Mouse (Mus musculus) gastrocnemius, postnatal 10 days (tissue): ENCODE measurements around the gene Ces1b. TPM values are rescaled to one million over a fixed set of nuclear protein-coding genes. Genes with fewer than 3 reads are reported as not detected.

Experiments used
- DNase-seq: peaks from one replicate; pipeline ENCODE4 v3.0.0; 2021; ENCODE audit warnings: mixed read lengths
- long read RNA-seq, 2 experiments: library from polyadenylated mRNA; stranded (forward); transcript quantifications; one replicate each; pipeline ENCODE4 v2.0.0; 2021
- total RNA-seq, 2 experiments: library from RNA; stranded (reverse); gene quantifications; 2 replicates each; pipeline ENCODE4 v1.2.3; 2021

Ces1b gene
- total RNA-seq = not detected
- long read RNA-seq, experiment 1 = 0 reads
- long read RNA-seq, experiment 2 = 0 reads

DNA sequence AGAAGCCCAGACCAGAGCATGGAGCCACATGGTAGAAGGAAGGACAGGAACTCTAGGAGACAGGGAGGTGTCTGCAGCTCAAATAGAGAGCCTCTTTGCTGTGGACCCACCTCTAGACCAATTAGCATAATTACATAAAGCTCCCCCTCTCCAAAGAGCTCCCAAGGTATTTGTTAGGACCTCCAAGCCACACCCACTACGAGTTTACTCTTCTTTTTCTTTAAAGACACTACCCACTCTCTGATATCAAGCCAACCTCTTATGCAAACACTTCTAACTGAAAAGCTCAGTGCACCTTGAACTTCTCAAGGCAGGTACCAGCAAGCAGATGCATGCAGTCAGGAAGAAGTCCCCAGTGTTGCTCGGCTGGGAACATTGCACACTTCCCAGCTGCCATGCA, at the start of gene Ces1b:
Gene Ces1b, minus strand, starts transcription at position 131 of the 400 bp plus-strand sequence.
- no peak for DNase-seq

DNA sequence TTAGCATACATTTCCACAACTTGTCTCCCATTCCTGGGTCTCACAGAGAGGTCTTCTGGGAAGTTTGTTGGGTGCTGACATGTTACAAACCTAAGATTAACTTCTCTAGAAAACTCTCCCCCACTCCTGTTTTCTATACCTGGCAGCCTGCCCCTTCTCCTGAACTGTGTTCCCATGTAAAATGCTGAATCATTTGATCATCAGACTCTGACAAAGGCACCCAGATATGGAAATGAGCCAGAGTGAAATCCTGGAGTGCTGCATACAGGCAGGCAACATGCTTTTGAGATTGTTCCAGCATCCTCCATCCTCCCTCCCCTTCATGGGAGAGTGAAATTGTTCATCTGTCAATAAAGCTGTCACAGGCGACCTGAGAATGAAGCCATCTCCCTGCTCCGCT, 46.7 kb upstream of the Ces1b start:
- no peak for DNase-seq

GRCm38 (mm10) chr8:93122005-93122404, 42.2 kb upstream of the Ces1b start:
- DNase-seq = no peak

DNA sequence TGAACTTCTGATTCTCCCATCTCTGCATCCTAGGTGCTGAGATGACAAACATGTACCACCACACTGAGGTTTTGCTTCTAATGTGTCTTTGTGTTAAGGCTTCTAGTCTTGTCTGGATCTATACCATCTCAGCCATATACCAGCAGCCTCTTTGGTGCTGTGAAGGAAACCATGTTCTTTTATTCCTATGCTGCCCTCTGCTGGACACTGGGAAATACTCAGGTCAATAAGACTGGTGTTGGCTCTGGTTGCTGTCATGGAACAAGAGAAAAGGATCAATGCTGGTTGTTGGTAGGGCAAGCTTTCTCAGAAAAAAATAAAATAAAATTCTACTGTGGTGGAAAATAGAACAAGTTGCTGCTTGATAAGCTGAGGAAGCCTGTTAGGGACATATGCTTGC, 15.6 kb upstream of the Ces1b start:
- peak; percentile 8 for DNase-seq

GRCm38 (mm10) chr8:93091324-93091723, 11.5 kb upstream of the Ces1b start:
- DNase-seq = no peak

GRCm38 (mm10) chr8:93088686-93089122, 8.9 kb upstream of the Ces1b start:
- no peak for DNase-seq

DNA sequence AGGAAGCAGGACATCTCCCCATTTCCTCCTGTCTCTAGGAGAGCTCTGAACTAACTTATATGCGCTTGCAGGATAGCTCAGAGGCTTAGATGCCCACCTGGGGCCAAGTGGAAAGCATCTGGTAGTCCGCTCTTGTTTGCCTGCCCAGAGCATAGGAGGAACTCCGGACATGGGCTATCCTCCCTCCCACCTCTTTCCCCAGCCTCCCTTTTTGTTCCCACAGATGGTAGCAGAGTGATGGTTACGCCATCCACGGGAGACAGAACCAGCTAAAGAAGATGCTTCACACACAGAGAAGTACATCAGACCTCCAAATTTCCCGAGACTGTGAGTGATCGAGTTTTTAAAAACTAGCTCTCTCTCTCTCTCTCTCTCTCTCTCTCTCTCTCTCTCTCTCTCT, 8.4 kb upstream of the Ces1b start:
- no peak for DNase-seq

DNA sequence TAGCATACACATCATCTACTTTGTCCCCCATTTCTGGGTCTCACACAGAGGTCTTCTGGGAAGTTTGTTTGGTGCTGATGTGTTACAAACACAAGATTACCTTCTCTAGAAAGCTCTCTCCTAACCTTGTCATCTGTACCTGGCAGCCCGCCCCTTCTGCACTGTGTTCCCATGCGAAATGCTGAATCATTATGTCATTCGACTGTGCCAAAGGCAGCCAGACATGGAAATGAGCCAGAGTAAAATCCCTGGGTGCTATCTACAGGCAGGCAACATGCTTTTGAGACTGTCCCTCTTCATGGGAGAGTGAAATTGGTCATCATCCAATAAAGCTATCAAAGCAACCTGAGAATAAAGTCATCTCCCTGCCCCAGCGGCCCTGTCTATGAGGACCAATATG, 4.6 kb downstream of the Ces1b start:
- no peak for DNase-seq

- no peak for DNase-seq
Observed at GRCm38 (mm10) chr8:93063416-93064117, 16.2 kb downstream of the Ces1b start.

GRCm38 (mm10) chr8:93059185-93059584, 20.6 kb downstream of the Ces1b start:
- DNase-seq = peak; percentile 54

- DNase-seq = no peak
Observed at GRCm38 (mm10) chr8:93055238-93055637, 24.6 kb downstream of the Ces1b start.

- DNase-seq = no peak
Observed at GRCm38 (mm10) chr8:93048510-93049416, 31.1 kb downstream of the Ces1b start.

GRCm38 (mm10) chr8:93048092-93048491, 31.7 kb downstream of the Ces1b start, which contains the start of gene Ces1a:
Ces1a (minus strand) TSS chr8:93048192.
- DNase-seq = no peak

- no peak for DNase-seq
Observed at GRCm38 (mm10) chr8:93043083-93043482, 36.7 kb downstream of the Ces1b start.

DNA sequence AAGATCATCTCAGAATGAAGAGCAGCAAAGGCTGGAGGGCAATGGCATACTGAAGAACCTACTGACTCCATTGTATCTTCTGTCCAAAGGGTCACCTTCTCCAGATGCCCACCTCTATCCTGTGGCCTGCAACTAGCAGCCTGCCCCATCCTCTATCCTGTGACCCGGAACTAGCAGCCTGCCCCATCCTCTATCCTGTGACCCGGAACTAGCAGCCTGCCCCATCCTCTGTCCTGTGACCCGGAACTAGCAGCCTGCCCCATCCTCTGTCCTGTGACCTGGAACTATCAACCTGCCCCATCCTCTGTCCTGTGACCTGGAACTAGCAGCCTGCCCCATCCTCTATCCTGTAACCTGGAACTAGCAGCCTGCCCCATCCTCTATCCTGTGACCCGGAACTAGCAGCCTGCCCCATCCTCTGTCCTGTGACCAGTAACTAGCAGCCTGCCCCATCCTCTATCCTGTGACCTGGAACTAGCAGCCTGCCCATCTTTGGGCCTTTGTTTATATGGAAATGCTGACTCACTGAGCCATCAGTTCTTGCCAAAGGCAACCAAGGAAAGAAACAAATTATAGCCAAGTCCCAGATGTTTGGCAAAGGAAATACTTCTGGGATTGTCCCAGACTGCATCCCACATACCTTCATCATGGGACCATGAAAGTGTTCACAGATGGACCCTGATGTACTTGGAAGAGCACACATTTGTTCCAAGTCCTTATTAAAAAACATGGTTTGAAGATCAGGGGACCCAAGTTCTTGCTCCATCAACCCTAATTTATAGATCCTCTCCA, 38.8 kb downstream of the Ces1b start:
- no peak for DNase-seq

- no peak for DNase-seq
Observed at GRCm38 (mm10) chr8:93040256-93040655, 39.6 kb downstream of the Ces1b start.

- DNase-seq = no peak
Observed at GRCm38 (mm10) chr8:93038831-93039230, 41.0 kb downstream of the Ces1b start.

- no peak for DNase-seq
Observed at GRCm38 (mm10) chr8:93030664-93031063, 49.2 kb downstream of the Ces1b start.

- DNase-seq = no peak
Observed at GRCm38 (mm10) chr8:93021738-93022137, 58.1 kb downstream of the Ces1b start.

DNA sequence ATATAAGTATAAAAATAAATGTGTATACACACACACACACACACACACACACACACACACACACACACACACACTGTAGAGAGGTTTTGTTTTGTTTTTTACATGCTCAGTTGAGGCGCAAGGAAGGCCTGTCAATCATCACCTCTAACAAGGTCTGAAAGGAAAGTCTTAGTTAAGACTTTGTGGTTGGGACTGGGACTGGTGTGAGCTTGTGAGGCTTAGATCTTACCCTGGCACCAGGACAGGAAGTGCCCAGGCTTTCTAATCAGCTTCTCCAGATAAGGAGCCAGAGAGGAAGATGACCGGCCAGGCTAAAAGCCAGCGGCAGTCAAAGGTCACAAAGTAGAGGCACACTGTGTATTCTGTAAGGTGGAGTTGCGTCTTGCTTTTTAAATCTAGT, 65.5 kb downstream of the Ces1b start:
- DNase-seq = no peak

DNA sequence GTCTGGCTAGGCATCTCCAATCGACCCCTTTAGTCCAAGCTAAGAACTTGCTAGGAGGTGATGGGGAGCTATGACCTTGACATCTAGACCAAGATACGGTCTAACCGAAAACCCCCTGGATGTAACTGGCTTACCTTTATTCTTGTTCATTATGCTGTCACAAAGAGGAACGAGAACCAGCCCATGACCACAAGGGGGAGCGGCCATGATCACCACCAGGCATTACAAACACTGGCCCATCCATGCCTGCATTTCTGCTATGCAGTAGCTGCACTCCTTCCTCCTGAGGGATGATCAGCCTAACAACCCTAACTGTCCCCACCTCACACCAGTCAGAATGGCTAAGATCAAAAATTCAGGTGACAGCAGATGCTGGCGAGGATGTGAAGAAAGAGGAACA, 67.6 kb downstream of the Ces1b start:
- no peak for DNase-seq

DNA sequence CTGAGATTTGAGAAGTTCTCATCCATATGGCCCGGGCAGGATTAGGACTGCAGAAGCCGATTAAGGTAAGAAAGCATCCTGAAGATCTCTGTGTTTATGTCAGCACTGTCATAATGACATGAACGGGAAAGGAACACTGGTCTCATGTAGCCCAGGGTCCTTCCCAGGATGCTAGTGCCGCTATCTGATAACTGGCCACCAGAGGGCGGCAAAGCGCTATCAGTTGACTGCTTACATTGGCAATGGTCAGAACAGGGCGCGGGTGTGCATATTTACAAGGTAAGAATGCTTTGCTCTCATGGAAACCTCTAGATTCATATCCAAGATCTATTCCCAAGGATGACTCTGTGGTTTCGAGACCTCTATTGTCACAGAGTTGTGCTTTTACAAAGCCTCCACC, 68.4 kb downstream of the Ces1b start:
- peak; percentile 90 for DNase-seq
